In genomic region chr11:102217876-102218430, GRCm38 (mm10) we compare ENCODE assay signal across 7 mouse cellular contexts. TPM values are rescaled to one million over a fixed set of nuclear protein-coding genes. Genes with fewer than 3 reads are reported as not detected.
DNase-seq lines count a peak whose midpoint lies in the region; ATAC-seq and TF ChIP-seq lines count a peak whose summit lies in the region.

No protein-coding gene starts in this region.

- H3K27me3 ChIP-seq in forebrain, embryonic 14.5 days (replicated peaks; ENCODE audit: control insufficient read depth, insufficient read depth, low read length): no peaks in the 10 kb centered on the region

- H3K27ac ChIP-seq in forebrain, embryonic 14.5 days (ENCODE audit: low read depth, low read length): peak overlapping the region; percentile 86
- H3K27ac ChIP-seq in olfactory bulb, adult 2 months (ENCODE audit: insufficient read depth, low read depth, low read length): peak overlapping the region; percentile 92

- TF ChIP-seq CTCF in olfactory bulb, adult 2 months (IDR thresholded peaks at IDR 0.05; ENCODE audit: insufficient read depth, low read depth, low read length): no peak

- H3K36me3 ChIP-seq in forebrain, embryonic 14.5 days (ENCODE audit: control insufficient read depth, insufficient read depth, low read length): peaks cover 34% of the 10 kb centered on the region

- DNase-seq in right cerebral cortex, adult 18-20 months: peak; percentile 4
- DNase-seq in right cerebral cortex, adult 2 months (ENCODE audit: low spot score in 2 of 2): no peak
- DNase-seq in forebrain, embryonic 14.5 days (ENCODE audit: low spot score): no peak
- peak; percentile 34 for DNase-seq in kidney, postnatal 14 days
- no peak for DNase-seq in thymus, postnatal 25 days
- no peak for DNase-seq in testis, postnatal 14 days (ENCODE audit: low spot score)

- TF ChIP-seq POLR2A in olfactory bulb, adult 2 months (IDR thresholded peaks at IDR 0.05; ENCODE audit: insufficient read depth, low read depth, low read length): no peak

- H3K4me3 ChIP-seq in forebrain, embryonic 14.5 days (ENCODE audit: low read depth, low read length): peak overlapping the region; percentile 18
- peak overlapping the region; percentile 52 for H3K4me3 ChIP-seq in olfactory bulb, adult 2 months (ENCODE audit: insufficient read depth, low read depth, low read length)

- H3K9me3 ChIP-seq in forebrain, embryonic 14.5 days (replicated peaks; ENCODE audit: control insufficient read depth, low read length): no peaks in the 10 kb centered on the region

- no peak for ATAC-seq in forebrain, embryonic 14.5 days

- peak overlapping the region; percentile 56 for H3K4me2 ChIP-seq in forebrain, embryonic 14.5 days (ENCODE audit: low read length)

- WGBS in forebrain, embryonic 14.5 days: 79% methylated on average over 7 of the region's 7 CpGs
- 30% methylated on average over 7 of the region's 7 CpGs for WGBS in olfactory bulb, adult 2 months

- H3K4me1 ChIP-seq in forebrain, embryonic 14.5 days (ENCODE audit: control insufficient read depth, insufficient read depth, low read length): peaks cover 41% of the 10 kb centered on the region
- peaks cover 84% of the 10 kb centered on the region for H3K4me1 ChIP-seq in olfactory bulb, adult 2 months (ENCODE audit: control insufficient read depth, insufficient read depth, low read length)

- H3K9ac ChIP-seq in forebrain, embryonic 14.5 days (ENCODE audit: low read length): peak overlapping the region; percentile 56

RNA-seq across cellular contexts. Expression of gene Hdac5, which starts 12.0 kb away (rescaled TPM):
- polyA plus RNA-seq in forebrain, embryonic 14.5 days (2014; fragmentation: Nextera tagmentation; extraction: Ambion mirVana): 38.9 and 60.6 TPM in 2 replicates
- polyA plus RNA-seq in olfactory bulb, adult 2 months (2012; ENCODE audit: insufficient read depth, insufficient read length, low replicate concordance, missing spikeins): 223 TPM in 1 of 2 replicates, not detected in the other

RNA-seq across cellular contexts. Expression of gene G6pc3, which starts 28.5 kb away (rescaled TPM):
- 24.6 and 24.8 TPM in 2 replicates for polyA plus RNA-seq in forebrain, embryonic 14.5 days (2014; fragmentation: Nextera tagmentation; extraction: Ambion mirVana)
- polyA plus RNA-seq in olfactory bulb, adult 2 months (2012; ENCODE audit: insufficient read depth, insufficient read length, low replicate concordance, missing spikeins): not detected in 2 replicates

RNA-seq across cellular contexts. Expression of gene BC030867, which starts 30.7 kb away (rescaled TPM):
- 6.1 and 6.3 TPM in 2 replicates for polyA plus RNA-seq in forebrain, embryonic 14.5 days (2014; fragmentation: Nextera tagmentation; extraction: Ambion mirVana)
- polyA plus RNA-seq in olfactory bulb, adult 2 months (2012; ENCODE audit: insufficient read depth, insufficient read length, low replicate concordance, missing spikeins): not detected in 2 replicates

RNA-seq across cellular contexts. Expression of gene Lsm12, which starts 32.9 kb away (rescaled TPM):
- polyA plus RNA-seq in forebrain, embryonic 14.5 days (2014; fragmentation: Nextera tagmentation; extraction: Ambion mirVana): 83.1 and 93.7 TPM in 2 replicates
- not detected in 2 replicates for polyA plus RNA-seq in olfactory bulb, adult 2 months (2012; ENCODE audit: insufficient read depth, insufficient read length, low replicate concordance, missing spikeins)

RNA-seq across cellular contexts. Expression of gene Asb16, which starts 50.6 kb away (rescaled TPM):
- polyA plus RNA-seq in forebrain, embryonic 14.5 days (2014; fragmentation: Nextera tagmentation; extraction: Ambion mirVana): not detected in 2 replicates
- polyA plus RNA-seq in olfactory bulb, adult 2 months (2012; ENCODE audit: insufficient read depth, insufficient read length, low replicate concordance, missing spikeins): not detected in 2 replicates

Comparison
In these comparisons a context has a peak if more than half of its experiments do, and no peak if none do; other contexts are left out.
1. DNase-seq: peak in right cerebral cortex, adult 18-20 months (single experiment) and kidney, postnatal 14 days (single experiment); none in right cerebral cortex, adult 2 months (0 of 2), forebrain, embryonic 14.5 days (single experiment), thymus, postnatal 25 days (single experiment) and testis, postnatal 14 days (single experiment).
2. RNA of gene G6pc3, which starts 28.5 kb away (polyA plus RNA-seq): 24.6 to 24.8 TPM in forebrain, embryonic 14.5 days; not detected in olfactory bulb, adult 2 months; every median in the first group is over 10 times any median in the second.